Mouse (Mus musculus) cerebellum, adult 9-11 months (tissue): ENCODE results near the gene Igfbp7.

Experiments used
- DNase-seq: peaks from one replicate; pipeline ENCODE4 v3.0.0; 2022

The Igfbp7 gene

DNA sequence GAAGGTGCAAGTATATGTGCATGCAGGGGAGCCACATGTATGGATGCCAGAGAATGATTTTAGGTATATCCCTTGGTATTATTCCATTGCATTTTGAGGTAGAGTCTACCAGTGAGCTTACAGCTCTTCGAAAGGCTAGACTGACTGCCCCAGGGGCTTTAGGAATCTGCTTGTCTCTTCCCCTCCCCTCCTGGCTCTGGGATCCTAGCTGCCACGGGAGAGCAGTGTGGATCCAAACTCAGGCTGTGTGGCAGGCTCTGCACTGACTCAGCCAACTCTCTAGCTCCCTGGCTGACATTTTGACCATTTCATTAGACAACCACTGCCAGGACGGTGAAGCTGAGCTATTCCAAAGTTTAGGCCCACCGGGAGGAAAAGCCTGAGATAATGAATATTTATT lies 32.3 kb downstream of the Igfbp7 start:
- DNase-seq, result no peak

DNA sequence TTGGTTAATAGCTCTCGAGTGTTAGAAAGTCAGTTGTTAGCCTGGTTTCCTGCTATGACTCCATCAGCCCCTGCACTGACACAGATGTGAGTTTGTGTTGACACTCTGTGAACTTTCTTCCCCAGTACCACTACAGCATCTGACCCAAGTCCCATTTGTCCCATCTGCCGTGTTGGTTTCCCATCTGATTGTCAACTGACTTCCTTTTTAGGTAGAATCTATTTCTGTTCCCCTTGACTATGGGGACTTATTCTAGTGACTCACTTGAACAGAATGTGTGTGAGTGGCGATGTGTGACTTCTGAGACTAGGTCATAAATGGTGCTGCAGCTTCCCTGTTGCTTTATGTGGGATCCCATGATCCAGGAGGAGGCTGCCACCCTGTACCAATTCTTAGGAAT lies 32.9 kb downstream of the Igfbp7 start:
- no peak for DNase-seq

DNA sequence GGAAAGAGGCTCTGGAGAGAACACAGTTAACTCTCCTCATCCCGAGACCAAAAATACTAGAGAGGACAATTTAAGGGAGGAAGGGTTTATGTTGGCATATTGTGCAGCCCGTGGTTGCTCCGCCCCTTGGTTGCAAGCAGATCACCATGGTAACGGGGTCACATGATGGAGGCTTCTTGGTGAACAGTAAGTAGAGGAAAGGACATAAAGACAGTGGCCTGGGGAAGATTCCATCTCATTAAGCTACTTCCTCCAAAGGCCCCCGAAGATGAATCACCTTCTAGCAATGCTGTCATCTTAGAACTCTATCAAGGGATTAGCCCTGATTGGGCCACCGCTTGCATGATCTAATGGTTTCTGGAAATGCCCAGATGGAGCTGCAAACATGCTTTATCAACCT lies 35.1 kb downstream of the Igfbp7 start:
- no peak for DNase-seq

DNA sequence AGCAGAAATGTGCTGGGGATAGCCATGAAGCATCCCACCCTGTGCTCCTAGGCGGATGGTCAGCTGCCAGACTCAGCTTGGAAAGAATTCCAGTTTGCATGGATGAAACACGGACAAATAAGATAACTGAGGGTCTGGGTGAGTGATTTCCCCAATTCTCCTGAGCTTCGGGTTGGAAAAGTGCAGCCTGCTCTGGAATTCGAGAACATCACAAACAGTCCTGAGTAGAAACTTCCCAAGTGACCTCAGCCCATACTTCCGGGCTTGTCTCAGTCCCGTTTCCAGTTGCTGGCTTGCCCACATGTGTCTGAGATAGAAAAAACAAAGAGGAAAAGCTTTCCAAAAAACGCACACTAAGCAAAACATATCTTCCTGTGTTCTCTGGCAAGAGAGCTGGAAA lies 35.6 kb downstream of the Igfbp7 start:
- no peak for DNase-seq

DNA sequence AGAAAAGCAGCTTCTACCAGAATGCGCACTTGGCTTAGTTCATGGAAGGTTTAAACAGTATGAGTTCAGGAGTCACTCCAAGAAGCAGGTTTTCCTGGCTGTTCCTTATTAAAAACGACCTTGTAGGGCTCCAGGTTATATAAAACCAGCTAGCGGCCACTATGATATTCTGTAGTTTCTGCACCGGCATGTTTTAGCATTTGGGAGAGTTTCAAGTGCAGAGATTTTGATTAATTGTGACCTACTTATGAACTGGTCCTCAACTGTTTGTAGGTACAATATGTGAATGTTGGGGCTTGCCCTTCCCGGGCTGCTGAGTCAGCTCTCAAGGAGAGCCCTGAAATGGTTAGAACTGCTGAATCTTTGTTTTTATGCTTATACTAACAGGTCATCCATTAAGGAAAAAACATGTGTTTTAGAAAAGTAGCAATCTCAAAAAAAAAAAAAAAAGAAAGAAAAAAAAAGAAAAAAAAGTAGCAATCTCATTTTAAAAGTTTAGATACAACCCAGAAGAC lies 37.4 kb downstream of the Igfbp7 start:
- DNase-seq, result no peak

DNA sequence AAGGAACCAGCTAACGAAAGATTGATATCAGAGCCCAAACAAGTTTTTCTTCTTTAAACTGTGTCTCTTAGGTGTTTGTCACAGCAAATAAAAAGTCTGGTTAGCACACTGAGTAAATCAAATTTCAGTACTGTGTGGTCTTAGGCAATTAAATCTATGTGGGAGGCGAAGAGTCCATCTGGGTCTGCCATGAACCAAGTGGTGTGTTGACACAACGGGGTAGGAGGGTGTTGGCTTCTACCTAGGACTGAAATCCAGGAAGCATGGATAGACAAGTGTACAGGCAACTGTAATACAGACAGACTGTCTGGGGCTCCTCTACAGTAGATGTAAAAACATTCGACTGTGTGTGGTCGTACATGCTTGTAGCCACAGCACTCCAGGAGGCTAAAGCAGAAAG lies 38.4 kb downstream of the Igfbp7 start:
- no peak for DNase-seq

DNA sequence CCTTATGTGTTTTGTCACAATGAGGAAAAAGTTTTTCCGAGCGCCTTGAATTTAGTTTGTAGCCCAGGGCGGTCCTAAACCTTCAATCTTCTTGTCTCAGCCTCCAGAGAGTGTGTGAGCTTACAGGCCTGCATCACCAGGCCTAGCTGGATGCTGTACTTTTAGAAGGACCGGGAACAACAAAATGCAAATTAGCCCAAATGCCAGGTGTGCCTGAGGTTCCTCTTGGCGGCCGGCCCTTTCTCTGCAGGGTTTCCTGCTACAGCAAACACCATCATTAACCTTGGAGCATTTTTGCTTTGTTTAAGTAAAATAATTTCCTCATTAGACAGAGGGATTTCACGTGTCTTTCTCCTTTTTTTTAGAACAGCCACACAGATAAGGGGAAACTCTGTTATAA lies 39.6 kb downstream of the Igfbp7 start:
- no peak for DNase-seq

DNA sequence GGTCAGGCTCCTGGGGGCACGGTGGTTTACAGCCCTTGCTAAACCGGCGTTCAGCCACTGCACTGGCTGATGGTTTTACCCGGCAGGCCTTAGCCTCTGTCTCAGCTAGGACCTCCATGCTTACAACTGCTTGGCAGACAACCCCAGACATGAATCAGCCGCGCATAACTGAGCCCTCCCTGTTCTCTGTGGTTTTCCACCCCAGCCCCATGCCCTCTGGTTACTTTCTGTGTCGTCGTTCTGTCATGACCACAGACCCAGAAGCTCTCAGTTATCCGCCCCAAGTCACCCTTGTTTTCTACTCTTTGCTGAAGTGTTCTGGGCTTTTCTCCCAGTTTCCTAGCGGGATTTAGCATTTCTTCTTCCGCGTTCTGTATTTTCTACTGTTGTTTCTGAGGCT lies 40.2 kb downstream of the Igfbp7 start:
- DNase-seq, result no peak

DNA sequence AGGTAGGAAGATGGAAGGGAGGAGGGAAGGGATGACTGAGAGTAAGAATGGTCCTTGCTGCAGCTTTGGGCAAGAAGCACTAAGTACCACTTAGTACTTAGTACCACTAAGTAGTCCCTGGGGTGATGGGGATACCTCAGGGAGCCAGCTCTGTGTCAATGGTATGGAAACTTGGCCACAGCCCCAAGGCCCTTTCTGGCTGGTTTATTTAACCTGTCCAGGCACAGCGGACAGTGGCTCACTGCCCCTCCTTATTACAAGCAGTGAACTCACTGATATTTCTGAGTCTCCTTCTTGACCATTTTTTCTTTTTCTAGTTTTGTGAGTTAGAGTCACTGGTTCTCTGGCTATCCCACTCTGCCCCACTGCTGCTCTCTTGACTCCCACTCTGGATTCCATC lies 40.7 kb downstream of the Igfbp7 start:
- DNase-seq, result no peak

DNA sequence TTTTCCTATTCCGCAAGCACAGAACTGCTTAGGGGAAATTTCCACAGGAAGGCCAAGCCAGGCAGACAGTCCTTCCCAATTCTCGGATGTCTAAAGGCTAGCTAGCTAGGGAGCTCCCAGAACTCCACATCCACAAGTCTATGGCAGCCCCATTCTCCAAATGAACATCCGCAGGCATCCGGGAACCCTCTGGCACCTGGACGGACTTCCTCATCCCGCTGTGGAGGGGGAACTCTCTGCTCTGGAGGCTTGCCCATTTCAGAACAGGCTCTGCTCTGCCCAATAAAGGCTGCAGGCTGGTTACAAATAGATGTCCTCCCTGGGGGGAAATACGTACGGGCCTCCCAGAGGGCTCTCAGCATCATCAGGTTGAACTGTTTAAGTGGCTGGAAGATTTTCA lies 41.5 kb downstream of the Igfbp7 start:
- no peak for DNase-seq

DNA sequence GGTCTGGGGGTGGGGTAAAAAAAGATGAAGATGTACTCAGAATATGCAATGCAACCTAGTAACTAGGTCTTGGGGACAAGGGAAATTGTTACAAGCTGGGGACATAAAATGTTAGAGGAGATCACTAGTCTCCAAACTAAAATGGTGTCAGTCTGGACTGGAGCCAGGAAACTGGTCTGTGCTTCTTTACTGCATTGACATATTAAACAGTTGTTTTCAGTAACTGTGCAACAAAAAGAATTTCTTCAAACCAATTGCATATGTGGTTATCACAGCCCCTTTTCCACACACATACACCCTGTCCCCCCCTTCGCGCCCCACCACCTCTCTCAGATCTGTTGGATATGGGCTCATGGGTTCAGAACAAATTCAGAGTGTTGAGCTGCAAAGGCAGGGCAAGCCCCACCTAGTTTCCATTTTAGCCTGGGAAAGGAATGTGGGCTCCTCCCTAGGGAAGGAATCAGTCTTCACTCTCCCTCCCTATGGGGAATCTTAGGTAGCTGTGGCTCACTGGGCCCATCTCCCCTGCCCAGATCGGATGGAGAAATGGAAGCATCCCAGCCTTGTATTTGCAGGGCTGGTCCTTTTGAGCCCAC lies 43.3 kb downstream of the Igfbp7 start:
- DNase-seq, result no peak

DNA sequence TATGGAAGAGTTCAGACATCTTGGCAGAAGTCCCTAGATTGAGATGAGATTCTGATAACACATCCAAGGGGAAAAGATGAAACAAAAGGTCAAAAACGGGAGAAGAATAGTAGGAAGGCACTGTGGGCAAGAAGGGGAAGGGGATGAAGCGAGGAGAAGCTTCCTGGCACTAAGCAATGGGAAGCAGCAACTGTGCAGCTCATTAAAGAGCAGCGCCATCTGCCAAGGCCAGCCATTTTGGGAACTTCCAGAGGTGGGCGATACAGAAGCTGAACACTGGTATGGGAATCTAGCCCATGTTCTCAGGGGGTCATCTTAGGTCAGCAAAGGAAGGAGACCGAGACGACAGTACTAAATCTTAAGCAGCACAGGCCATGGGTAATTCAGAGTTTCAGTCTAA lies 44.2 kb downstream of the Igfbp7 start:
- no peak for DNase-seq

DNA sequence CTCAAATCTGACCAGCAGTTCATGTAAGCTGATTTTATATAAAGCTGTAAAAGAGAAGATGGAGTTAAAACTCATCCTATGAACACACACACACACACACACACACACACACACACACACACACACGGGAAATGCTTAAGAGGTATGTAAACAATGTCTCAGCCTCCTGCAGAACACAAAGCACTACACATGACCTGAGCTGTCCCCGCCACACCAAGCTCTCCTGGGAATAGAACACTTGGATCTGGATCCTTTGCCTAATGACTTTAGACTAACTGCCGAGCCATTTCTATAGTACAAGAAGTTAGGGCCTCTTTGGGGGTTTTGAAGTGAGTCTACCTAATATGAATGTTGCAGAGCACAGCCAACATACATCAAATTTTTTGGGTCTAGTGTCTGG lies 45.7 kb downstream of the Igfbp7 start:
- no peak for DNase-seq

DNA sequence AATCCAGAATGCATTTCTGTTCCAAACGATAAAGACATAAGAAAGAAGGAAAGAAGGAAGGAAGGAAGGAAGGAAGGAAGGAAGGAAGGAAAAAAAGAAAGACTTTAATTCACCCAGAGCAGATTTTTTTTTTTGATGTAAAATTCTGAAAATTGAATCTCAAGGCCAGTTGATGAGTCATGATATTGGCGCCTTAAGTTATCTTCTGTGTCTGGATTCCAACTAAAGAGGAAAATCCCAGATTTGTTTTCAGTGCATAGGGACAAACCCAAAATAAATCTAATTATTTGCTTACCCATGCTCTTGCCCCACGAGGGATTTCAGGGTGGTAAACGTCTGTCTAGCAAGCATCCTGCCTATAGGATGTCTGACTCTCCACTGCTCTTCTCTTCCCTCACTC lies 46.8 kb downstream of the Igfbp7 start:
- no peak for DNase-seq

DNA sequence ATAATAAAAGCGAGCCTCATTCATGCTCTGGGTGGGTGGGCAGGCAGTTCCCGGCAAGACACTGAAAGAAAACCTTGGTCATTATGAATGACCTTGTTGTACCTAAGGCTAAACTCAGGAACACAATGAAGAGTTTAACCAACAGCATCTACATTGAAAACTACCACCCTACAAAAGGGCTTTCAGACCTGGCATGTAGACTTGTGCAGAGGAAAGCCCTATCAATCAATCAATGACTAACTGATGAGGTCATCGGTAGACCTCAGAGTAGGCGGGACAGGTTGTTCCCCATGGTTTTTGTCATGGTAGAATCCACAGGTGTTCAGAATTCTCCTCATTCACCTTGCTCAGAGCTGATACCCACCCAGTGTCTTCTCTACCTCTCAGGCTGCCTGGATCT lies 47.9 kb downstream of the Igfbp7 start:
- DNase-seq, result no peak

DNA sequence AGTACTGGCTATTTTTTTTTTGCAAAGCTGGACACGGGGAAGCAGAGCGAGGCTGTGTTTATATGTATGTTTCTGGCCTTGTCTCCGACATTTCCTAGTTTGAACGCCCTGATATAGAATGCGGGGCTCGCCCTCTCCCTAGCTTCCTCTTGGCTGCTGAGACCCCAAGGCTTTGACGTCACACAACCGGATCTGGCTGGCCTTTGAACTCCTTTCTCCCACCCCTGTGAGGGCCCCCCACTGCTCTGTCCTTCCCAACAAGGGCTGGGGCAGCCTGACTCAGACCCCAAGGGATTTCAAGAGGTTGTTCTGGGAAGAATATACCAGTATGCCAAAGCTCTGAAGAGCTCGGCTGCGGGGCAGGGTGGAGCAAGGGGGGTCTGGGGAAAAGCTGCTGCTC lies 49.5 kb downstream of the Igfbp7 start:
- DNase-seq, result no peak

DNA sequence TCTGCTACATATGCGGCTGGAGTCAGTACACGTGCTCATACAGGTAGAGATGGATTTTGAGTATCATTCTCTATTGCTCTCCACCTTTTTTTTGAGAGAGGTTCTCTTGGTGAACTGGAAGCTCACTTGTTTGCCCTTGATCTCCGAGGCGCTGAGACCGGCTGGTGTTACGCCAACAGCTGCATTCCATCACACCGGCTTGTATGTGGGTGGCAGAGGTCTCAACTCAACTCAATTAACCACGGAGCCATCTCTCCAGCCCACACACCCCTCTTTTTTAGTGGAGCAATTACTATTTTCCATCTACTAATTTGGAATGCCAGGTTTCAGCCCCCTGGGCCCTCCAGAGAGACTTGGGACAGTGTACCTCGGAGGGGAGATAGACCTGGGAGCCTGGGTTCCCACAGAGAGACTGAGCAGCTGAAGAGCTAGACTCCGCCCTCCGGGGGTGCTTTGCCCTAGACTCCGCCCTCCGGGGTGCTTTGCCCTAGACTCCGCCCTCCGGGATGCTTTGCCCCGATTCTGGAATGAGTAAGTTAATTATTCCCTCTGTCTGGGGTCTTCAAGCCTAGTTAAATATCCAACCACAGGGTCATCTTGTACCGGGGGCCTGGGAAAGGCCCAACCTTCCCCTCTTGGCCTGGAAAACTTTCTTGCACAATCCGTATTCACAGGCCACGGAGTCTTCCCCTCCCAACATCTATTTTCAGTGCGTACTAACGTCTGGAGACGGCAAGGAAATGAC lies 50.3 kb downstream of the Igfbp7 start:
- DNase-seq, result no peak

DNA sequence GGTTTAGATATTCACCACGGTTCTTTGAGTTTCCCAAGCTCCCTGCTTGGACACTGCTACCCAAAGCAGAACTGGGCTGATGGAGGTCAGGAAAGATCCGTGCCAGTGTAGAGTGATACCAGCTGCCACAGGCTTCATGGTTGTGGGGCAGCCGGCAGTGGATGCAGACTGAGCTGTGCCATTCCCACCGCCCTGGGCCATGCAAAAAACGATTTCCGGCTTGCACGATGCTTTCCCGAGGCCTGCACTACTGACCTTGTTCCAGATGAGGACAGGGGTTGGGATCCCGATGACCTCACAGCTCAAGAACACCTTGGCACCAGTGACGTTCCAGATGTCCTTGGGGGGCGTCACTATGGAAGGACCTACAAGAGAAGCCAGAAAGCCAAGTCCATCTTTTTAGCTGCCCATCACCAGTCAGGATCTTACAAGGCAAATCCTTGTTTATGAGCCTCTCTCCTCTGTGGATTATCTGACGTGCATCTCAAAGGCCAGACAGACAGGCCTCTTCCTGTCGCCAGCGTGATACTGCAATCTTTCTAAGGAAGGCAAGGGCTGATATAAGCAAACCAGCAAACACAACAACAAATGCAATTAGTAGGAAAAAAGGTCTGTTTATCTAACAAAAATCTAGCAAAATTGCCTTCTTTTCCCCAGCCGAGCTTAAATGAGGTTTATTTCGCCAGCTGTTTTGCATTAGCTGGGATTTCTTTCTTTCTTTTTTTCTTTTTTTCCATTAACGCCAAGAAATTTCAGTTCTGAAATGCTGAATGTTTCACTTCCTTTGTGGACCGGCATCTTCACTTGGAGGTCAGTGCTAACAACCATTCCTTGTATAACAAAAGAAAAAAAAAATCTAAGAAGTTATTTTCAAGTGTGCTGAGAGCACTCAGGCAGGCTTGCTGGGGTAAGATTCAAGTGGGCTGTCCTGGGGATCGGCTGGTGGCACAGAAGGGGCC lies 52.3 kb downstream of the Igfbp7 start:
- DNase-seq, result no peak

DNA sequence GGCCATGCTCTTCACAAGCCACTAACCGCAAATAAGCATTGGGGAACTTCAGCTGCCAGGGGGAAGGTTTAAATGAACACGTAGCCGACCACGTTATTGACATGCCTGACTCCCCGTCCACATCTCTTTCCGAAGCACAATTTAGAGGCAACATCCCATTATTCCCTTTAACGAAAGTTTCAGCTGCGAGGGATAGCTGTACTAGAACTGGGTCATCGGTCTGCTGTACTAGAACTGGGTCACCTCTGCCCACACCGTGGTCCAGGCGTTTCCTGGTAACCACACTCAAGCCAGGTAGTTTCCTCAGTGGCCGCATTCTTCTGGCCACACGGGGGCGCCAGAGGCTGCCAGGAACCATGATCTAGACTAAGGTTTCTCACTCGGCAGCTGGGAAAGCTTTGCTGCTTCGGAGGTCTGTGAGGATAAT lies 53.5 kb downstream of the Igfbp7 start:
- peak; percentile 68 for DNase-seq

DNA sequence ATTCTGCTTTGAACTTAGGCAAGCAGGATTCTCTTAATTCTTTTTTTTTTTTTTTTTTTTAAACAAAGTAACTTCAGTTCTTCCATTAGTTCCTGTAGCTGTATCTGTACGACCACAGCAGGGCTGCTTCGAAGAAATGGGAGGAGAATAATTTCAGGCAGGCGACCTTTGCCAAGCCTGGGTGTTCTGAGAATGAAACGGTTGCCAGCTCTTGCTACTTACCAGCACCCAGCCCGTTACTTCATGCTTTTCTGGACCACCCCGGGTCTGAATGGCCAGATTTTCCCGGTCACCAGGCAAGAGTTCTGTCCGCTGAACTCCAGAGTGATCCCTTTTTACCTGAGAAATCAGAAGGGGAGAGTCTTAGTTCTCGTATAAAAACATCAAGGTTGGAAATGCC lies 56.1 kb downstream of the Igfbp7 start:
- DNase-seq, result no peak

DNA sequence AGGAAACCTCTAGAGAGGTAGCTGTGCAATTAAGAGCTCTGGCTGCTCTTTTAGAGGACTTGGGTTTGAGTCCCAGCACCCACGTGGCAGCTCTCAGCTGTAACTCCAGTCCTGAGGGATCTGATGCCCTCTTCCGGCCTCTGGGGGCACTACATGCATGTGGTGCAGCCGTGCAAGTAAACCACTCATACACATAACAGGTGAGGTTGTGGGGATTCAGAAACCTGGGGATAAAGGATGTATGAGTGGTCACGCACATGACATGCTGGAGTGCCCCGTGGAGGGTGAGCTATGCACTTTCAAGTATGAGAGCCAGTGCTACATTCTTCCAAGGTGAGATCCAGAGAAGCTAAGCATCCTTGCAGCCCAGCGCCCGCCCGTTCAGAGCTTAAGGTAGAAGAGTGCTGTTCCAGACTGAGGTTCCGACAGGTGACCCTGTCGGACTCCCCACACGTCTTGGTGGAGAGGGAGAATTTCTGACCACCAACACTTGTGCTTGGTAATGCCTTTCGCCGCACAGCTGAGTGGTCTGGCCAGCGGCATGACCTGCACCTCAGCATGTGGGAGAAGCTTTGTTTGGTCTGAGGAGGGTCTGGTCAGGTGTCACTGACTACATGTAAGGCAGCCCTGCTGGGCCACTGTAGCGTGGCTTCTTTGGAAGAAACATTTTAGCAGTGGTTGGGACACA lies 57.7 kb downstream of the Igfbp7 start:
- DNase-seq, result no peak

DNA sequence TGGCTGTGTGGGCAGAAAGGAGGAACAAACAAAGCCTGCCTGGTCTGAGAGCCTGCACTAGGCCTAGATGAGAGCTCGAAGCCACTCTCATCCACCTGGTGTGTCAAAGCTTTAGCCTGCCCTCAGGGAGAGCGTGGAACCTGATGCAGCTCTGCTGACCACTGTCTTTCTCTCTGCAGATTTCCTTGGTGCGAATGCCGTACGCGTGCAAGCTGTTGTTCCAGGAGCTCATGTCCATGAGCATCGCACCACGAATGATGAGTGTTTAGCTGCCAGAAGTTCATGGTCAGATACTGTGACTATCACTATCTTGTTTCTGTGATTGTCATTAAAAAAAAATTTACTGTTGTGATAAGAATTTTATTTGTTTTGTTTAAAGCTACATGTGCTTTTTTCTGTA lies 58.9 kb downstream of the Igfbp7 start:
- no peak for DNase-seq

DNA sequence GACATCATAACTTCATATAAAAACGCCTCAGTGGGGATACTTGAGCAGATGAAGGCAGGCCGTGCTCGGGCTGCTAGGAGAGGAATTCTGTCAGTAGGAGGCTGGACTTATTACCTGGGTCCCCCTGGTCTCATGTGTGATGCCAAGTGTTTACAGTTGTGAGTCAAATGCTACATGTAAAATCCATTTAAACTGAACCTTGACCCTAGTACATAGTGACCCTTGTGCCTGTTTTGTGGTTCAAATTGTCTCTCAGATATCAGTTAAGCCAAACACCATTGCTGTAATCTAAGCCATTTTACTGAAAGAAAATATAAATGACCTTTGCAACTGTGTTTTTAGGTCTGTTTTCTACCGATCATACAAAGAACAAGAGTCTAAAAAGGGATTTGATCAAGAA lies 67.8 kb downstream of the Igfbp7 start:
- DNase-seq, result no peak
